Mouse (Mus musculus): Measurements from ENCODE around the gene Drg2.

DNA sequence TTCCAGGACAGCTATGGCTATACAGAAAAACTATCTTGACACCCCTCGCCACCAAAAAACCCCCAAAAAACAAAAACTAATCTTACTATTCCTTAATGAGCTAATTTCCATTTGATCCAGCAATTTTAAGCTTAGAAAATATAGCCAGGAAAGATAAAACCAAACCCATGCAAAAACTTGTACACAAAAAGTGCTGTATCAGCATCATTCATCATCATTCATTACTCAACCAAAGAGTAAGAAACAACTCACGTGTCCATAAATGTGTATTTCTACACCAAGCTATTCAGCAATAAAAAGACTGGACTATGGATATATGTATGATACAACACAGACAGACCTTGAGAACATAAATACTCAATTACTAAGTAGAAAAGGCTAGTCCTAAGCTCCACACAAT, 41.5 kb upstream of the Drg2 start:
- TF ChIP-seq CTCF (IDR thresholded peaks at IDR 0.05; ENCODE audit: low read depth, low read length): no peak
- TF ChIP-seq POLR2A (IDR thresholded peaks at IDR 0.05; ENCODE audit: borderline replicate concordance, low read depth, low read length): no peak
